Mouse (Mus musculus): Measurements from ENCODE around the gene Usf1. TPM values are rescaled to one million over a fixed set of nuclear protein-coding genes. Genes with fewer than 3 reads are reported as not detected.

Usf1 gene
- 72.9 and 85.7 TPM in 2 replicates for polyA plus RNA-seq (2015; fragmentation: Nextera tagmentation; extraction: Ambion mirVana)

- peak within 1 kb of the TSS; percentile 60 for H3K4me2 ChIP-seq
- H3K4me1 ChIP-seq, result peaks cover 16% of the 10 kb centered on the region
- H3K36me3 ChIP-seq, result peaks cover 10% of the 10 kb centered on the region
- peak within 1 kb of the TSS; percentile 77 for H3K4me3 ChIP-seq
- H3K27me3 ChIP-seq, result peaks cover 21% of the 10 kb centered on the region; the same call in 1 of the 2 replicates
- peak within 1 kb of the TSS; percentile 95 for H3K9ac ChIP-seq
- peak within 1 kb of the TSS; percentile 94 for H3K27ac ChIP-seq
- ATAC-seq (ENCODE audit: borderline replicate concordance, extremely low read depth, low FRiP score, low TSS enrichment), result peak; percentile 96
- WGBS, result 1% methylated on average over 36 of the region's 36 CpGs
- no peaks in the 10 kb centered on the region for H3K9me3 ChIP-seq
These were observed at the start of gene Usf1 for GRCm38 (mm10) chr1:171410947-171411484. Usf1 (plus strand) TSS chr1:171411313.

- no peak overlapping the region for H3K9ac ChIP-seq
- no peak for ATAC-seq (ENCODE audit: borderline replicate concordance, extremely low read depth, low FRiP score, low TSS enrichment)
- H3K4me1 ChIP-seq, result peaks cover 7% of the 10 kb centered on the region; the same call in 1 of the 2 replicates
- H3K4me3 ChIP-seq, result no peak overlapping the region
- WGBS, result 58% methylated on average over 7 of the region's 7 CpGs
- H3K9me3 ChIP-seq, result no peaks in the 10 kb centered on the region
- no peaks in the 10 kb centered on the region for H3K27me3 ChIP-seq
- no peak overlapping the region for H3K27ac ChIP-seq
- H3K4me2 ChIP-seq, result no peak overlapping the region
- H3K36me3 ChIP-seq, result no peaks in the 10 kb centered on the region
These were observed 45.2 kb upstream of the Usf1 start for GRCm38 (mm10) chr1:171365934-171366333.

GRCm38 (mm10) chr1:171369845-171370556 is 41.1 kb upstream of the Usf1 start, which contains the start of gene Nectin4:
Nectin4 (plus strand) TSS chr1:171370099.
- ATAC-seq (ENCODE audit: borderline replicate concordance, extremely low read depth, low FRiP score, low TSS enrichment), result peak; percentile 69
- Histone ChIP-seq H3K9ac (no peak within 1 kb of the TSS), H3K27me3 (no peaks in the 10 kb centered on the region), H3K27ac (peak within 1 kb of the TSS; percentile 58), H3K4me3 (peak within 1 kb of the TSS; percentile 18), H3K4me1 (0 out of 2 replicates have a peak, but pooled peaks cover 17% of the 10 kb centered on the region), H3K9me3 (no peaks in the 10 kb centered on the region), H3K36me3 (no peaks in the 10 kb centered on the region), H3K4me2 (peak within 1 kb of the TSS; percentile 41)
- 26% methylated on average over 20 of the region's 20 CpGs for WGBS

GRCm38 (mm10) chr1:171372880-171373279 is 38.2 kb upstream of the Usf1 start:
- H3K27ac ChIP-seq, result no peak overlapping the region
- H3K9ac ChIP-seq, result no peak overlapping the region
- peaks cover 25% of the 10 kb centered on the region; the same call in 1 of the 2 replicates for H3K4me1 ChIP-seq
- no peaks in the 10 kb centered on the region for H3K9me3 ChIP-seq
- no peak overlapping the region for H3K4me2 ChIP-seq
- ATAC-seq (ENCODE audit: borderline replicate concordance, extremely low read depth, low FRiP score, low TSS enrichment), result no peak
- H3K4me3 ChIP-seq, result no peak overlapping the region
- H3K27me3 ChIP-seq, result no peaks in the 10 kb centered on the region
- no peaks in the 10 kb centered on the region for H3K36me3 ChIP-seq
- 48% methylated on average over 3 of the region's 3 CpGs for WGBS

- Histone ChIP-seq H3K9ac (no peak overlapping the region), H3K4me1 (peaks cover 25% of the 10 kb centered on the region; the same call in 1 of the 2 replicates), H3K9me3 (no peaks in the 10 kb centered on the region), H3K27ac (no peak overlapping the region), H3K27me3 (no peaks in the 10 kb centered on the region), H3K4me3 (no peak overlapping the region), H3K36me3 (no peaks in the 10 kb centered on the region), H3K4me2 (no peak overlapping the region)
- WGBS, result 8% methylated on average over 2 of the region's 4 CpGs
- no peak for ATAC-seq (ENCODE audit: borderline replicate concordance, extremely low read depth, low FRiP score, low TSS enrichment)
These were observed 37.2 kb upstream of the Usf1 start for GRCm38 (mm10) chr1:171373946-171374345.

GRCm38 (mm10) chr1:171375646-171376097 is 35.4 kb upstream of the Usf1 start:
- peaks cover 16% of the 10 kb centered on the region for H3K27me3 ChIP-seq
- WGBS, result 33% methylated on average over 9 of the region's 9 CpGs
- no peak overlapping the region for H3K4me3 ChIP-seq
- H3K9ac ChIP-seq, result no peak overlapping the region
- H3K4me1 ChIP-seq, result peaks cover 36% of the 10 kb centered on the region
- H3K9me3 ChIP-seq, result no peaks in the 10 kb centered on the region
- peak overlapping the region; percentile 20 for H3K27ac ChIP-seq
- H3K36me3 ChIP-seq, result no peaks in the 10 kb centered on the region
- H3K4me2 ChIP-seq, result no peak overlapping the region
- peak; percentile 48 for ATAC-seq (ENCODE audit: borderline replicate concordance, extremely low read depth, low FRiP score, low TSS enrichment)

- WGBS, result 76% methylated on average over 6 of the region's 6 CpGs
- Histone ChIP-seq H3K4me1 (peaks cover 30% of the 10 kb centered on the region), H3K36me3 (no peaks in the 10 kb centered on the region), H3K4me3 (no peak overlapping the region), H3K9ac (no peak overlapping the region), H3K27ac (no peak overlapping the region), H3K9me3 (no peaks in the 10 kb centered on the region), H3K27me3 (peaks cover 19% of the 10 kb centered on the region), H3K4me2 (no peak overlapping the region)
- no peak for ATAC-seq (ENCODE audit: borderline replicate concordance, extremely low read depth, low FRiP score, low TSS enrichment)
These were observed 32.8 kb upstream of the Usf1 start for GRCm38 (mm10) chr1:171378298-171378697.

- Histone ChIP-seq H3K4me1 (peaks cover 18% of the 10 kb centered on the region), H3K9ac (no peak overlapping the region), H3K27me3 (peaks cover 19% of the 10 kb centered on the region), H3K9me3 (no peaks in the 10 kb centered on the region), H3K36me3 (no peaks in the 10 kb centered on the region), H3K27ac (no peak overlapping the region), H3K4me2 (peak overlapping the region; percentile 60), H3K4me3 (peak overlapping the region; percentile 18; the same call in 1 of the 2 replicates)
- 2% methylated on average over 31 of the region's 31 CpGs for WGBS
- peak; percentile 62; the same call in 1 of the 2 replicates for ATAC-seq (ENCODE audit: borderline replicate concordance, extremely low read depth, low FRiP score, low TSS enrichment)
These were observed 31.0 kb upstream of the Usf1 start for GRCm38 (mm10) chr1:171379935-171380599.

GRCm38 (mm10) chr1:171382096-171382620 is 29.0 kb upstream of the Usf1 start:
- no peak overlapping the region for H3K4me2 ChIP-seq
- peaks cover 11% of the 10 kb centered on the region for H3K4me1 ChIP-seq
- H3K36me3 ChIP-seq, result no peaks in the 10 kb centered on the region
- H3K9ac ChIP-seq, result no peak overlapping the region
- no peak overlapping the region for H3K27ac ChIP-seq
- 73% methylated on average over 11 of the region's 11 CpGs for WGBS
- no peaks in the 10 kb centered on the region for H3K9me3 ChIP-seq
- H3K4me3 ChIP-seq, result no peak overlapping the region
- peaks cover 19% of the 10 kb centered on the region for H3K27me3 ChIP-seq
- no peak for ATAC-seq (ENCODE audit: borderline replicate concordance, extremely low read depth, low FRiP score, low TSS enrichment)

GRCm38 (mm10) chr1:171384361-171384760 is 26.8 kb upstream of the Usf1 start:
- Histone ChIP-seq H3K27ac (no peak overlapping the region), H3K9me3 (no peaks in the 10 kb centered on the region), H3K9ac (no peak overlapping the region), H3K4me1 (peaks cover 11% of the 10 kb centered on the region), H3K27me3 (peaks cover 17% of the 10 kb centered on the region), H3K36me3 (no peaks in the 10 kb centered on the region), H3K4me2 (no peak overlapping the region), H3K4me3 (no peak overlapping the region)
- 55% methylated on average over 9 of the region's 9 CpGs for WGBS
- ATAC-seq (ENCODE audit: borderline replicate concordance, extremely low read depth, low FRiP score, low TSS enrichment), result no peak

- Histone ChIP-seq H3K9me3 (no peaks in the 10 kb centered on the region), H3K4me3 (no peak overlapping the region), H3K4me1 (peaks cover 3% of the 10 kb centered on the region), H3K9ac (no peak overlapping the region), H3K4me2 (no peak overlapping the region), H3K27ac (no peak overlapping the region), H3K27me3 (peaks cover 9% of the 10 kb centered on the region), H3K36me3 (no peaks in the 10 kb centered on the region)
- no peak for ATAC-seq (ENCODE audit: borderline replicate concordance, extremely low read depth, low FRiP score, low TSS enrichment)
- WGBS, result 58% methylated on average over 9 of the region's 9 CpGs
These were observed 25.9 kb upstream of the Usf1 start for GRCm38 (mm10) chr1:171385171-171385570.

Data from lung, embryonic 15.5 days (tissue).